Mouse (Mus musculus): ENCODE results near the gene Cabp5.
"Not testable (repeated sequence)": the region's sequence is repeated elsewhere in the genome, so short reads cannot be mapped to it uniquely, and the experiment has no call there.

Gene Cabp5

GRCm38 (mm10) chr7:13397832-13398231 is at the start of gene Cabp5:
Gene Cabp5 (plus strand): TSS chr7:13398132.
- no peak for DNase-seq (ENCODE audit: low read depth, low spot score)

GRCm38 (mm10) chr7:13355943-13356342 is 42.0 kb upstream of the Cabp5 start:
- DNase-seq (ENCODE audit: low read depth, low spot score) = no peak

DNA sequence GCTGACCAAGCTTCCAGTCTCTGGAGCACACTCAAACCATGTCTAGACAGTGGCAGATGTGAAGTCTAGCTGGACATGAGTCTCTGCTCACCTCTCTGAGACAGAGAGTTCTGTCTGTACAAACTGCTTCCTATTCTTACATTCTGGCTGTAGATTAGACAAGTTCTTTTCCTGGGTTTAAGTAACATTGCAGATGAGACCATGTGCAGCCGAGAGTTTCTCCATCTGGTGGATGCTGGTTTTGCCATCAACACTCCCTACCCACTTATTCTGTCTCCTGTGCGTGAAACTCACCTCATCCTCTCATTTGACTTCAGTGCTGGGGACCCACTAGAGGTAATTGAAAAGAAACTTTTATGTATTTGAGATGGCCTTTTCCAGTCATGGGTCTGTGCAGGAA is 17.3 kb upstream of the Cabp5 start:
- DNase-seq (ENCODE audit: low read depth, low spot score) = no peak

GRCm38 (mm10) chr7:13450541-13450940 is 52.6 kb downstream of the Cabp5 start, which contains the start of gene Bsph1:
Gene Bsph1 (plus strand): TSS chr7:13450841.
- DNase-seq (ENCODE audit: low read depth, low spot score) = not testable (repeated sequence)

All from WW6 (cell line).